Mouse (Mus musculus) right cerebral cortex, postnatal 10 days (tissue): ENCODE measurements at regions not wholly inside any gene's neighbourhood (a gene's known extent, or its start where the extent isn't known, plus 50 kb on each side); places are given as distances from the start of the nearest gene placed in this dataset.

ENCODE experiments used
- DNase-seq, 2 experiments: peaks; one replicate each; pipeline ENCODE4 v3.0.0; 2021; ENCODE audit warnings: low spot score in 2 of 2

DNA sequence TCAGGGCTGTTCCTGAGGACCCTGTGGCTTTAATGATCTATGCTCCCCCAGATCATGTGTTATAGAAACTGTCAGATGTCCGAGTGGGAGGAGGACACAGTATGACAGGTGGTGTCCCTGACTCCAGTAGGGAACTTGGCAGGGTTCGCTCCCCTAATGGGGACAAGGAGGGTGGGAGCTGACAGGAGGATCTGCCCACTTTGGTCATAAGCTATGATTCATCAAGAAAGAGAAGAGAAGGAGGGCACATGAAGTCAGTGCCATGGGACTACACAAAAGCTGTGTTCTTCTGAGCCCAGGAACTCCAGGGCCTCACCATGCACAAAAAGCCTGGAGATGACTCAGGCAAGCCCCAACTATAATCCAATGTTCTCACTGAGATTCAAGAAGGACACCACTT, 162.2 kb upstream of the Brinp1 start:
- DNase-seq, result no peak

DNA sequence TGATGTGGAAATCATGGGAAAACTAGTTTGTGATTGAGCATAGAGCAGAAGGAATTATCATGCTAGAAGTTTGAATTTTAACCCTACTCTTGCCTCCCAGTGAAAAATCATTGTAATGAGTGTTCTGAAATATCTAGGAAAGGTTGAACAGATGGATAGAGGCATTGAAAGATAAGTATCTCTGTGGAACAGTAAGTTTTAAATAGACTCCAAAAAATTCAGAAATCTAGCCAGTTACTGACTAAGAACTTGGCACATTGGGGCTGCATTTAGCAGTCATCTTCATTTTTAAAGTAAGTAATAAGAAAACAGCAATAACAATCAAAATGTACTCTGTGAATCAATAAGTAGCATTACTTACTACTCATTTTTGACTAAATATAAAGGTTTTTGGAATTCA, 151.0 kb upstream of the Brinp1 start:
- no peak for DNase-seq

DNA sequence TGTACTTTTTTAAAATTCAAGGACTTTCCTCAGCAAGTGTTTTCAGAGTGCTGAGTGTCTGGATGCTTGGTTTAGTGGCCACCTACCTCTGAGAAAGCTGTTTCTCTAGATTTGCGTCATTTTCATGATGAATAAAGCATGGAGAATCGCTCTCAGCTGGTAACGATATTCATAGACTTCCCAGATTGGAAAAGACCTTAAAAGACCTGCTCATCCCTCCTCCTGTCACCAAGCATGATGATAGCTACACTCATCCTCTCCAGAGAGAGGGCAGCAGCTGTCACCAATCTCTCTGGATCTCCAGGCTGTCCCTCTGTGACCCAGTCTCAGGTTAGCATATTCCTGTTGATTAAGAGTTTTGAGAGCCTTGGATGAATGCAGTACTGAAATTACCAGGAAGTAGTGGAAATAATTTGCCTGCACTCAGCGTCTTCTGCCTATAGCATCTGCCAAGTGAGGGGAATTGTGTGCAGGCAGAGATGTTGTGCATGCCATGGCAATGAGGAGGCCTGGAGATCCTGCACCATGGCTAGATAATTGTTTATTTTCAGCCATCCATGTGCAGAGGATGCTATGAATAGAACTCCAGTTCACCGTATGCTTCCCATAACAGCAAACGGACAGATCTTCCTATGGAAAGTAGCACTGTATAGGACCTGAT, 141.7 kb upstream of the Brinp1 start:
- DNase-seq, result peak; percentile 36 to 79

DNA sequence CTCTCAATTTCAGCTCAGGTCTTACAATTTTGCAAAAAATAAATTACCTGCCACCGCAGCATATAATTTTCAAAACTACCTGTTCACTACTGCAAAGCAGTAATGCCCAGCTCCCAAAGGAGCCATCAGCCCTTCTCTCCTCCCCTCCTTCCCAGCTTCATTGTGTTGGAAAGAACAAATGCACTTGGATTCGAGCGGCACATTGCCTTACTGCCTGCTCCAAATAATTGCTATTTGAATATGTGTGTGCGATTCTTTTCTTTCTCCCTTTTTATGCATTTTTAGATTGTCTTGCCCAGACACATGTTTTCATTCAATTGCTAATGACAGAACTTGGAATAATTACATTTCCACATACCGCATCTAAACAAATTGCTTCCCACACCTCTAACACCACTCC, 123.9 kb upstream of the Brinp1 start:
- DNase-seq, result no peak

DNA sequence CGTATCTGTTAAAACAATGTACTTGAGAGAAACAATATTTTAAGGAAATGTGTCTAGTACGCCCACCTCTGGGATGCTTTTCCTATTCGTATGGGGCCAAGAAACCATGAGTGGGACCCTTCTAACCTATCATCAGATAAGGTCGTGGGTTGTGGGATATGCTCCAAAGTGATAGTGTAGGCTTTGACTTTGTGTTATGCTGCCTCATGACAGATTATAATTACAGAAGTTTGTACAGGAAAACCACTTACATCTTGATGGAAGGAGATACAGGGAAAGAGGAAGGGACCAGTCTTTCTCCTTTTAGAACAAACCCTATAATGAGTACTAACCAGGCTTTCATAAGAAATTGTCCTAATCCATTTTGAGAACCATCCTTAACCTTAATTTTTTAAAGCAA, 123.1 kb upstream of the Brinp1 start:
- DNase-seq, result no peak

DNA sequence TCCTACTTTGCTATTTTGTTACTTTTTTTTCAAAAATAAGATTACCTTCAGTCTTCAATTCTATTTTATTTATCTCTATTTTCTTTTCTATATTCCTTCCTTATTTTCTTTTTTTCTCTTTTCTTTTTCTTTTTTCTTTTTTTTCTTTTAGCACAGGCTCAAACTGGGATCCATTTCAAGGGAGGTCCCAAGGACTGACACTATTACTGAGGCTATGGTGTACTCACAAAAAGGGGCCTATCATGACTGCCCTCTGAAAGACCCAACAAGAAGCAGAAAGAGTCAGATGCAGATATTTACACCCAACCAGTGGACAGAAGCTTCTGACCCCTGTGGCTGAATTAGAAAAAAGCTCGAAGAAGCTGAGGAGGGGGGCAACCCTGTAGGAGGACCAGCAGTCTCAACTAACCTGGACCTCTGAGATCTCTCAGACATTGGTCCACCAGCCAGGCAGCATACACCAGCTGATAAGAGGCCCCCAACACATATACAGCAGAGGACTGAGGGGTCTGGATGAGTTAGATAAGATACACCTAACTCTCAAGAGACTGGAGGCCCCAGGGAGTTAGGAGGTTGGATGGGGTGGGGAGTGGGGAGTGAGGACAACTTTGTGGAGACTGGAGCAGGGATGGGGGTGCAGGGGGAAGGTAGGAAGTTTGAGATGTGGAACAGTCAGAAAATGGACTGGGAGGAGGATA, 85.6 kb upstream of the Brinp1 start:
- no peak for DNase-seq

DNA sequence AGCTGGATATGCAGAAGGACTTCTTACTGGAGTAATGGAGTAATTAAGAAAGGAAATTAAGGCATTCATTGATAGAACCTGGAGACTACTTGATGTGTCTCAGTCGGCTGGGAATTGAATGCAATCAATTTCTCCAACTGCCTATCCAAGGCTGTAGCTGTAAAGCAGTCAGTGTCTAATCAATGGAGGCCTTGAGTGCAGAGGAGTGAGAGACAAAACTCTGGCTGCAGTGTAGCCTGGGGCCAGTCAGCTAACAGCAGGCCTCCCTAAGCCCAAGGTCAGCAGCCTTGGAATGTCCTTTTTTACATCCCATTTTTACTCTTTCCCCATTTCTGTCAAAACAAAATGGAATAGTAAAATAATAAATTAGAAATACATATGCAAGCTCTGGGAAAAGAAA, 80.0 kb upstream of the Brinp1 start:
- DNase-seq, result no peak

DNA sequence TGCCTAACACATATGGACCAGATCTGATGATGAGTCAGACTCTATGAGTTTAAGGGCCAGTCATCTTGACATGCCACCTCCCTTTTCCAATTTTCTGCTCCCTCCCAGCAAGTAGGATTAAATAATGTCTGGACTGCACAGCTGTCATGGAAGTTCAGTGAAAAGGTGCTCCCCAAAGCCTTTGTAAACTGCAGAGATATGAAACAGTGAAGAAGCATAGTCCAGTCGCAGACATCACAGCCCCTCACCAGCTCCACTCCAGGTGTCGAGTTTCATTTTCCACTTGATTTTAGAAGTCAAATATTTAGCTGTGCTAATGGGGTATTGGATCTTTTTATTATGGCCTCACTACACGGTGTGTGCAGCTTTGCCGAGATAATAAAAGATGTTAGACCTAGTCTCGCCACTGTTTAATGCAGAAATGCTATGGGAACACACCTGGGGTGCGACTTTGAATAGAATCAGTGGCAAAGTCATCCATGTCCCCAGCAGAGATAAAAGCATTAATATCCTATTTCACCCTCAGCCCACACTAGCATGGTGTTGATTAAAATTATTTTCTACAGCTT, 66.0 kb upstream of the Brinp1 start:
- DNase-seq, result no peak

DNA sequence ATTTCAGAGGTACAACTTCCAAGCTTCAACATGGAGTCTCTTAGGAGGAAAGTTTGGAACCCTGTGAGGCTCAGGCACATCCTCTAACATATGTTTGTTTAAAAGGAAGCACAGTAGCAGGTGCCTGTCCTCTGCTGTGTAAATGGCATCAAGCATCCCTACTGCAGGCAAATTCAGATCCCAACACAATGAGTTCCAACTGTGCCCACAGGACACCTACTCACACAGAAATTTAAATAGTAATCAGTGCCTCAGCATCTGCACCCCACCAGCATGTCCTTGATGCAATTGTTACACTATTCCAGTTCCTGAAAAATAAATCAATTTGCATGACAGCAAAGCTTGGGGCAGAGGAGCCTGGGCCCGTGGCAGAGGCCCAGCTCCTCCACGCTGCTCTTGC, 61.2 kb upstream of the Brinp1 start:
- DNase-seq, result no peak
